Mouse (Mus musculus) adrenal gland, adult 18-20 months (tissue): ENCODE results near the gene Pdxp. TPM values are rescaled to one million over a fixed set of nuclear protein-coding genes. Genes with fewer than 3 reads are reported as not detected.

Source experiments
- DNase-seq, 2 experiments: peaks; one replicate each; pipeline ENCODE4 v3.0.0; 2021 to 2022; ENCODE audit warnings: low spot score in 2 of 2
- total RNA-seq, 2 experiments: library from RNA; stranded (reverse); gene quantifications; 1 replicate in 1 of 2; 2 replicates in 1 of 2; pipeline ENCODE4 v1.2.3; 2021

Gene Pdxp
- total RNA-seq, 2 experiments from 2014 or later = 3.1 to 5.4 TPM

- peak; percentile 77 to 85 for DNase-seq
Observed at GRCm38 (mm10) chr15:78926021-78926919, 12.6 kb downstream of the Pdxp start, which contains the start of gene Lgals1. TSS of gene Lgals1 (plus strand) at chr15:78926725.

- peak in 1 of 2 experiments; percentile 34 for DNase-seq
Observed at GRCm38 (mm10) chr15:78927021-78927787, 13.5 kb downstream of the Pdxp start.

DNA sequence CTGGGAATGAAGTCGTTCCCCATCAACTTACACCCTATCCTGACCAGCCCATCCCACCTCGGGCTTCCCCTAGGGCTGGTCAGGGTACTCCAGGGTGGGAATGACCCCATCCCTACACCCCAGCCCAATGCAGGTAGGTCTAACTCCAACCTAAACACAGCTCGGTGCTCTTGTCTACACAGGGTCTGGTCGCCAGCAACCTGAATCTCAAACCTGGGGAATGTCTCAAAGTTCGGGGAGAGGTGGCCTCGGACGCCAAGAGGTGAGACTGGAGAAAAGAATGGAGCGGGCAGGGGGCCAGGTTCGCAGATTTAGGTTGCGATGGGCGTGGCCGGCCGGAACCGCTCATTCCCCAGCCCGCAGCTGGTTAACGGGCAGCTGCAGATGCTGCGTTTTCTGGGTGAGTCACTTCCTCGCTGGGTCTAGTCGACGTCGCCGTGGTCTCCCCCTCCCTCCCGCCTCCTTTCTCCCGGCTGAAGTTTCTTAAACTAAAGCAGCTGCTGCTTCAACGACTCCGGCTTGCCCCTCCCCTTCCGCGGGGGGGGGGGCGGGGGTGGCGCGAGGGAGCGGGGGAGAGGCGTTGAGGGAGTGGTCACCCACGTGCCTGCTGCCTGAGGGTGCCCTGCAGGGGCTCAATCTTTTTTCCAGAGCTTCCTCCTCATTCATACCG is 14.2 kb downstream of the Pdxp start:
- peak; percentile 57 to 60 for DNase-seq

- no peak for DNase-seq
Observed at GRCm38 (mm10) chr15:78928539-78928938, 14.8 kb downstream of the Pdxp start.

GRCm38 (mm10) chr15:78930192-78930706 is 16.5 kb downstream of the Pdxp start:
- no peak for DNase-seq

- DNase-seq = no peak
Observed at GRCm38 (mm10) chr15:78930801-78931426, 17.2 kb downstream of the Pdxp start.

DNA sequence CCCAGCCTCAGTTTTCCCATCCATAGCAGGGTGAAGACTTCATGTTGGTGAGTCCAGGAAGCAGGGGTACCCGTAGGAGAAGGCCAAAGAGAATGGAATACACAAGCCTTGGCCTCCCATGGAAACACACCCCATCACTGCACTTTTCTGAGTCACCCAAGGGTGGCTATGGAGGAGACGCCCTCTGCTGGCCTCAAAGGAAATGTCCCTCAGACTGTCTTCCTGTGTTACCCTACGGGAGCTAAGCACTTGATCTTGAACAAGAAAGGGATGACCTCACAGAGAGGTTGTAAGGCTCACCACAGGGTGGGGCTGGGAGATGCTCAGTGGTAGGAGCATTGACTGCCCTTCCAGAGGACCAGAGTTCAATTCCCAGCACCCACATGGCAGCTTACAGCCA is 17.9 kb downstream of the Pdxp start:
- peak in 1 of 2 experiments; percentile 46 for DNase-seq

- DNase-seq = peak; percentile 72 to 76
Observed at GRCm38 (mm10) chr15:78934784-78935320, 21.1 kb downstream of the Pdxp start, which contains the start of gene Nol12. TSS of gene Nol12 (plus strand) at chr15:78934933.

DNA sequence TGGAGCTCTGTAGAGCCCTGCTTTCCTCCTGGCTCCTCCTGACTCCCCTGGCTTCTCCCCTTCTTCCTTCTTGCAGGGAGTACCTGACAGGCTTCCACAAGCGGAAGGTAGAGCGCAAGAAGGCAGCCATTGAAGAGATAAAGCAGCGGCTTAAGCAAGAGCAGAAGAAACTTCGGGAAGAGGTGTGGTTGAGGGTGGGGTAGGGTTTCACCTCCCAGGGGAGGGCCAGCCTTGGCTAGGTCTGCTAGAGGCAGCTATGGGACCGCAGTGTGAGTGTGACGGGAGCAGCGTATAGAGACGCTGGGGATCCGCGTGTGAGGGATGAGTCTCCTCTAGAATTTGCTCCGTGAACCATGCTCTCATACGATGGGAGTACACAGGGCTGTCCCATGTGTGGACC is 22.7 kb downstream of the Pdxp start:
- DNase-seq = no peak

- DNase-seq = no peak
Observed at GRCm38 (mm10) chr15:78937311-78937710, 23.6 kb downstream of the Pdxp start.

DNA sequence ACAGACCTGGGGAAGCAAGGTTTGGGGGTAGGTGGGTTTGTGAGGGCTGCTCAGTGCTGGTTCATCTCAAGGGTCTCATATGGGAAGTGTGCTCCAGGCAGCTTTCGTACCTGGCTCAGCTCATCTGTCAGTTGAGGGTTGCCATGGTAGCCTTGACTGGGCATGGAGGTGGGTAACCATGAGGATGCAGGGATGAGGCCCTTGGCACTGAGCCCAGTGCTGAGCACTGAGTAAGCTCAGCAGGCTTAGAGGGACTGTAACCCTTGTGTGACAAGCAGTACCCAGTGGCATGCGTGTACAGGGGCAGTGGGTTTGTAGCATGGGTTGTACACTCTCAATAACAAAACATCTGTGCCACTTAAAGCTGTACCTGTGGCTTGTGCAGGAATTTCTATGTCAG is 24.2 kb downstream of the Pdxp start:
- DNase-seq = no peak

- no peak for DNase-seq
Observed at GRCm38 (mm10) chr15:78940325-78940724, 26.6 kb downstream of the Pdxp start.

GRCm38 (mm10) chr15:78942663-78943062 is 28.9 kb downstream of the Pdxp start:
- peak; percentile 83 to 84 for DNase-seq

- DNase-seq = no peak
Observed at GRCm38 (mm10) chr15:78946232-78946631, 32.5 kb downstream of the Pdxp start.

- DNase-seq = peak; percentile 69 to 75
Observed at GRCm38 (mm10) chr15:78947657-78948056, 33.9 kb downstream of the Pdxp start, which contains the start of gene Triobp. TSS of gene Triobp (plus strand) at chr15:78947724.

DNA sequence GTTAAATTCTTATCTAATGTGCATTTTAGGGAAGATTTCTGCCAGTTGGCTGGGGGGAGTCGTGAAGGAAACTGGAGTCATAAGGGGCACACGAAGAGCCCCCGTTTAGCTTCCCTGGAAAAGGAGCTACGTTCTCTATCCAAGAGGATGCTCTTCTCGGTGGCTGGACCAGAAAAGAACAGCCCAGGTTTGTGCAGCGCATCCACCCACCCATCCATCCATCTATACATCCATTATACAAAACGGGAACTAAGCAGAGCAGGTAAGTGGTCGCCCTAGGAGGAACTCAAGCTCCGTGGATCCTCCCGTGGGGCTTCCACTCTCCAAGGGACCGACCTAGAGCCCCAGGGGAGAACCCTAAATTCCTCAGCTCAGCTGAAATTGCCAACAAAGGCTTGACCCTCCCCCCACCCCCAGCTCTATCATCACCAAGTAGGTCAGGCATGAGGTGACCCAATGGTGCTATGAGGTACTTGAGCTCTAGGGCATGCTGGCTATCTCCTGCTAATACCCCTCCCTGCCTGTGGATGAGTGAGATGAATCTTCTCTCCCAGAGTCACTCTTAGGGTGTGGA is 34.5 kb downstream of the Pdxp start:
- no peak for DNase-seq

DNA sequence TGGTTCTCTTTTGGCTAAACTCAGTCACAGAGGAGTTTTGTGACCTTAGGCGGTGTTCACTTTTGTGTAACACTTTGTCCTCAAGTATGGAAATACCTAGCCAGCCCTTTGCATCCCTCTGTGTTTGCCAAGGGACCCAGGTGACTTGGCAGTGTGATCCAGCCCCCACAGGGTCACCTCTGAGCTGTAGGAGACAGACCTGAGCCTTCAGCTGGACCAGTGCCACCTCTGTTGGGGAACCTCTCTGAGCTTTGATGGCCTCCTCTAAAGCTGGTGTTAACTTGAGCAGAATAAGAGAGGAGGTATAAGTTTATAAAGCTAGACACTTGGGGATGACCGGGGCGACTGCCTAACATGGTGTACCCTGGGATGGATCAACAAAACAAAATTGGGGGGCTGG is 35.2 kb downstream of the Pdxp start:
- DNase-seq = no peak

- no peak for DNase-seq
Observed at GRCm38 (mm10) chr15:78955663-78956062, 41.9 kb downstream of the Pdxp start.

DNA sequence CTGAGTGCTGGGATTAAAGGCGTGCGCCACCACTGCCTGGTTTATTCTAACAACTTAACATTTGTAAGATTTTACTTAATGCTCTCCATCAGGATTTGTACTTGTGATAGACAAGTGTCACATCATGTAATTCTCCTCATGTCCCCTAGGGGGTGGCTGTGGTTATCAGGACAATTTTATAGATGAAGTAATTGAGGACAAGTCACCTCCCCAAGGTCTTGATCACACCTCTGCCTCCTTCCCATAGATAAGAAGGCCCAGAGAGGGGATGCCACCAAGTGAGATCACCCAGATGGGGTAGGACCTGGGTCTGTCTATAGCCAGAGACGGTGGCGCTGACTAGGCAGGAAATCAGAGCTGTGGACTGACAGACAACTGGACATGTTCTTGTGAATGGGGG is 42.6 kb downstream of the Pdxp start:
- no peak for DNase-seq

DNA sequence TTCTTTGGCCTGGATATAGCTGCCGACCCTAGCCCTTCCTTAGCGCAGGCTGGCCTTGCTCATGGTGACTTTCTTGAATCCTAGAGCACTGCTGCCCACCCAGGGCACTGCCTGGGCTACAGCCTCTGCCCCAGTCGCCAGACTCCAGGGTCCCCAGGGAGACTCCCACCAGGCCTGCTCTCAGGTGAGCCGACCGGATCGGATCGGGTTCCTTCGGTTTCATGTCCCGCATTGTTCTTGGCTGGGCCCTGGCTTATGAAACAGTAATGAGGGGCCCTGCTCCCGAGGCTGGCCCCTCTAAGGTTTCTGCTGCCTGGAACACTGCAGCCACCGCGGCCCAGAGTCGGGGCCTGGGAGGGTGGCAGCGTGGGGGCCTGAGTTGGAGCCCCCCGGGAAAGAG is 43.3 kb downstream of the Pdxp start:
- DNase-seq = no peak
